Mouse (Mus musculus): ENCODE data around the gene Cacna1g.

Gene Cacna1g

GRCm38 (mm10) chr11:94481963-94482362, 8.0 kb upstream of the Cacna1g start:
- no peak for DNase-seq (ENCODE audit: low spot score in 2 of 2)

- DNase-seq (ENCODE audit: low spot score in 2 of 2), result no peak
These were observed 6.4 kb upstream of the Cacna1g start for GRCm38 (mm10) chr11:94480382-94480781.

GRCm38 (mm10) chr11:94477651-94478050, 3.7 kb upstream of the Cacna1g start:
- no peak for DNase-seq (ENCODE audit: low spot score in 2 of 2)

DNA sequence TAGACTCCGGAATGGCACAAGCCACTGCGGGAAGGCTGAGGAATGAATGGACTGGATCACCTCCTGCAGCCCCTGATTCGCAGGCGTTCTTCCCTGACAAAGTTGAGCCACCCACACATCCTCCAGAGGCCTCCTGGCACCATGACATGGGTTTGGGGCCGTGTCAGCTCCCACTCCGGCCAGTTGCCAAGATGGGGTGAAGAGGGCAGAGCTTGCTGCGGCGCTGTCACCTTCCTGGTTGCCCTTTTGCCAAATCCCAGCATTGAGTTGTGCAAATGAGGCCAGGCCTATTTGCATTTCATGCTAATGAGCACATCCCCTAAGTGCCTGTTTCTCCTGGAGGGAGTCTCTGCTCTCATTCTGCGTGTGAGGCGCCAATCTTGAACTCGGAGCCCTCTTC, 1.7 kb upstream of the Cacna1g start:
- no peak for DNase-seq (ENCODE audit: low spot score in 2 of 2)

DNA sequence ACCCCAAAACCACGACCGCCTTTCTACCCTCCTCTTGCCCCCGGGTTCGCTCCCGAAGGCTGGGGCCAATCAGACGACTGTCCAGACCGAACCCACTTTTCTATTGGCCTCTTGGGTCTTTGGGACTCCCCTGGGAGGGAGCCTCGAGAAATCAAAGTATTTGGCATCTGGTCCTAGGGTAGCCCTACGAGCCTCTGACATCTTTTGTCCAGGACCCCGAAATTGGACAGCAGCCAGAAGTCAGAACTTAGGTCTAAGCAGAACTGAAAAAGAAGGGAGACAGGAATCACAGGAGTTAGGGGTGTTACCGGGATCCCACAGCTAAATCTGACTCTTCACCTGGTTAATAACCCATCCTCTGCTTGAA, 529 bp upstream of the Cacna1g start:
- no peak for DNase-seq (ENCODE audit: low spot score in 2 of 2)

GRCm38 (mm10) chr11:94472916-94473706, 887 bp downstream of the Cacna1g start:
- no peak for DNase-seq (ENCODE audit: low spot score in 2 of 2)

- DNase-seq (ENCODE audit: low spot score in 2 of 2), result no peak
These were observed 1.4 kb downstream of the Cacna1g start for GRCm38 (mm10) chr11:94472585-94472915.

GRCm38 (mm10) chr11:94471740-94472584, 2.0 kb downstream of the Cacna1g start:
- no peak for DNase-seq (ENCODE audit: low spot score in 2 of 2)

DNA sequence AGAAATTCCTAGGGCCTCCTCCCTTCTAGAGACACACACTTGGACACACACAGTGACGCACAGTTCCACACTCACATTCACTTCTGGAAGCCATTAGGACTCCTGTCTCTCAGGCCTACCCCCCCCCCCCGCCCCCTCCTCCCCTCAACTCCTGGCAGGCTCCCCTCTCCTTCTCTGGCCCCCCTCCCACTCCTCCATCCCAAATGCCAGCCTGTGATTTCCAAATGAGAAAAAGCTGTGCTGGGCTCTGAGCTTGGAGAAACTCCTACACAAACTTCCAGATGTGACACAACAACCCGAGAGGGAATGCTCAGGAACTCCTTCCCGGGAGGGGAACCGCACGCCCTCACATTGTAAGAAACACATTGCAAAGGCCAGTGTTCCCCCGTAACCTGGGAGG, 3.6 kb downstream of the Cacna1g start:
- no peak for DNase-seq (ENCODE audit: low spot score in 2 of 2)

DNA sequence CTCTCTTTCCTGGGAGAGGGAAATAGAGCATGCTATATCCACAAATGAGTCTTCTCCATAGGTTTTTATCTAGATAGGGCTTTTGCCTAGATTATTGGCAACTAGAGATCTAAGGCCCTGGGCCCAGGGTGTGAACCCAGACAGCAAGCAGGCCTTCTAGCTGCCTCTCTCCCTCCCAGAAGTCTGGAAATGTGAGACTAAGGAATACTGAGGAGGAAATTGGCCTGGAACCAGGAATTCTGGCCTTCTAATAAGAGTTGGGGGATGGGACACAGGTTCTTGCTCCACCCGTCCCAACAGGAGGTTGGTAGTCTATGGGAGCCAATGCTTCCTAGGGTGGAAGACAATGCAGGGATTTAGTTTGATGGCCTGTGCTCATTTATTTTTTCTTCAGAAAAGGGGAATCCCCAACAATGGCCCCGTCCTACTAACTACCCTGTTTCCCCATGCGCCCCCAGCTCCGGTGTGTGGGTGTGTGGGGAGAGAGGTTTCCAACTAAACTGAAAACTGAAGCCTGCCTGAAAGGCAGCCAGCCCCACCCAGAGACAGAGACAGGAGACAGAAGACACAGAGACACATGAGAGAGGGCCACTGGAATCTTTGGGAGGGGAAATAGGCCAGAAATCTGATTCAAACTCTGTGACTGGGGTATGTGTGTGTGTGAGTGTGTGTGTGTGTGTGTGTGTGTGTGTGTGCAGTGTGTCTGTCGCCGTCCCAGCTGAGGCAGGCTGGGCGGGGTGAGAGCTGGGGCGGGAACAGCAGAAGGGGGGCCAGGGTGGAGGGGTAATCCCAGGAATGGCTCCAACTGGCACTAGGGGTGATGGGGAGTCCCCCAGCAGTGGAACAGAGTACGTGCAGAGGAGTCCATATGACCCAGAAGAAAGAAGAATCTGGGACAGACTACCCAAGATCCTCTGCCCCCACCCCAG, 4.6 kb downstream of the Cacna1g start:
- DNase-seq (ENCODE audit: low spot score in 2 of 2), result no peak

DNA sequence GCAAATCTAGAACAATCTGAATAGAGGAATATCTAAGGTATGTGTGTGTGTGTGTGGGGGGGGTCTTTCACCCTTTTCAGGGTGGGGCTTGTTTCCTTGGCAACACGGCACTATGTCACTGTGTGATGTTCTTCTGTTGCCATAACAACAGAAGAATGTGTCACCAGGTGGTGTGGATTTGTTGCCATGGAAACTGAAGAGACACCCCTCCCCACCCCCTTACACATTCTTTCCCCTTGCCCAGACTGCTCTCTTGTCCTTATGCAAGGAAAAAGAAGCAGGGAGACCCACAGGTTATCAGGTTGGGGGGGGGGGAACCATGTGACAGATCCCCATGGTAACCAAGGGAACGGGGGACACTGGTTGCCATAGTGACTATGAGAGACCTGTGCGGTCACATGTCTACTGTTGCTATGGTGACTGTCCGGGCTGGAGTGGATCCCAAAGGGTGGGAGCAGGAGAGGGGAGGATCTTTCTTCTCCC, 5.4 kb downstream of the Cacna1g start:
- peak in 1 of 2 experiments; percentile 64 for DNase-seq (ENCODE audit: low spot score in 2 of 2)

GRCm38 (mm10) chr11:94466333-94466855, 7.6 kb downstream of the Cacna1g start:
- DNase-seq (ENCODE audit: low spot score in 2 of 2), result peak in 1 of 2 experiments; percentile 56

DNA sequence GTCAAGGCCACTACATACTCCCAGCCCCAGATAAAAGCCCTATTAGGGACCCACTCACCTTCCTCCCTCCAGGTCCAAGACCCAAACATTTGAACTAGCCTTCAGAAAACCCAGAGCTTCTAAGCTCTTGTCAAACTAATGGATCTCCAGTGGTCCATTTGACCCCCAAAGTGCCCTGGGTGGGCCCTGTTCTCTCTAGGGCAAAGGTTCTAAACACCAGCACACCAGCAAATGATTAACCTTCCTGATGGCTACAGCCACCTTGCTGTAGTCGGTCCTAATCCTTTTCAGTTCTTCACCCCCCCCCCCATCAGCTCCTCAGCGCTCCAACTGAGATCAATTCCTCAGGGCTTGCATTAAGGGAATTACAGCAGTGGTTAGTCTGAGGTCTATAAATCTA, 9.8 kb downstream of the Cacna1g start:
- no peak for DNase-seq (ENCODE audit: low spot score in 2 of 2)

DNA sequence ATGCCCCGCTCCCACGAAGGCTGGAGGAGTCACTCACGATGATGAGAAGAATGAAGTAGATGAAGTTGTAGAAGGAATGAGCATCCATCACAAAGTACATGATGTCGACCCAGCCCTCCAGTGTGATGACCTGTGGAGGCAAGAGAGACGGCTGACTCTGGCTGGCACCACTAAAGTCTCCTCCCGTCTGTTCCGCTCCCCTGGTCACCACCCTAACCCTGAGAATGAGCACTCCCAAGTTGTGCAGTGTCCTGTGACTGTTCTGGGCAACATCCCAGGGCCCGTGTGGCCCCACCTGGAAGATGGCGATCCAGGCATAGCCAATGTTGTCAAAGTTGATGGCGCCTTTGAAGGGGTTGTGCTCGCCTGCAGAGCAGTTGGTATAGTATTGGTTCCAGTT, 12.1 kb downstream of the Cacna1g start:
- DNase-seq (ENCODE audit: low spot score in 2 of 2), result no peak

DNA sequence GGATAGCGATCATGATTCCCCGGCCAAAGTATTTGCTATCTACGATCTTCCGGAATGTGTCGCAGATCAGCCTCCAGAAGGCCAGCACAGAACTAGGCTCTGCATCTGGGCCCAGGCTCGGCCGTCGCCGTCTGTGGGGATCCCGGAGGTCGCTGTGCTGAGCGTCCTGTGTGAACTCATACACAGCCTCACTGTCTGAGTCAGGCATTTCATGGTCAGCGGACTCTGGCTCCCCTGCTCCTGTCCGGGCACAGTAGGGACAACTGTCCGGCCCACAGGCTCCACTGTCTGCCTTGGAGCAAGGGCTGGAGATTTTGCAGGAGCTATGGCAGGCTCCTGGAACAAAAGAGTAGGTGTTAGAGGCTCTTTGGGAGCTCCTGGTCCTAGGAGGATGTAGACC, 17.0 kb downstream of the Cacna1g start:
- no peak for DNase-seq (ENCODE audit: low spot score in 2 of 2)

GRCm38 (mm10) chr11:94456347-94456746, 17.7 kb downstream of the Cacna1g start:
- no peak for DNase-seq (ENCODE audit: low spot score in 2 of 2)

DNA sequence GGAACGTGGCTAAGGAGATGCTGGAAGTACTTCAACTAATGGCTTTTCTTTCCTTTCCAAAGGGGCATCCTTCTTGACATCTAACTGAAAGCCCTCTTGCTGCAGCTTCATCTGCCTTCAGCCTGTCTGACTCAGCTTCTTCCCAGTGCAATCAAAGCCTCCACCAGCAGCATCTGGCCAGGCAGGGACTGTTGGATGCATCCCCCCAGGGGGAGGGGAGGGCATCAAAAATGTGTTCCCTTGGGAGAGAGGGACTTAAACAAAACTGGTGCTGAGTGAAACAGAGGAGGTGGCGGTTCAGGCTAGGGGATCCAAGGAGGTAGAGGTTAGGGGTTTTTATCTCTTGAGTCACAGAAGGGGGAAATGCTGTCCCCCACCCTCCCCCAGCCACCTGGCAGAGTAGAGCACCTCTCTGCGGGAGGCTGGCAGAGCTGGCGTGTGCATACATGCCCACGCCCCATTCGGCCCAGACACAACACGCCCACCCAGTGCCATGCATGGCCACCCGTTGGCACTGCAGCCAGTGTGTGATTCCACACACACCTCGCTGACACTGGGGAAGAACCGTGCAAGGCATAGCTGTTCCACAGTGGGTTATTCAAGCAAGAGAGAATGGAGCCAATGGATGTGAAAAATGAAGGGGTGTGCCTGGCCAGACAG, 18.7 kb downstream of the Cacna1g start:
- DNase-seq (ENCODE audit: low spot score in 2 of 2), result no peak

DNA sequence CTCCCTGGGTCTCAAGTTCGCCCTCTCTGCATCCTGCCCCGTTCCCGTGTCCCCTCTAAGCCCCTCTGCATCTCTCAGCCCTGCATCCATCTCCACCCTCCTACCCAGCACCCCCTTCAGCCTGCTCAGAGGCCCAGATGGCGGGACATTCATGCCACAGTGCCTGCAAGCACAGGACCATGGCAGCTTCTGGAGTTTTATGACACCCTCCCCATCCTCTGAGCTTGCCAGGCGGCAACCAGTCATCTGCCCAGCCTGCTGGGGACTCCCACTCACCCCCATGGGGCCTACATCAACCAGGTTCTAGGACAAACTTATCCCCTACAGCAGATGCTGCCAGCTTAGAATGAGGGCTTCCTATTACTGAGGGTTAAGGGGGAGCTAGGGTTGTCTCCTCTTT, 19.2 kb downstream of the Cacna1g start:
- peak in 1 of 2 experiments; percentile 66 for DNase-seq (ENCODE audit: low spot score in 2 of 2)

GRCm38 (mm10) chr11:94451091-94451773, 22.8 kb downstream of the Cacna1g start:
- DNase-seq (ENCODE audit: low spot score in 2 of 2), result no peak

DNA sequence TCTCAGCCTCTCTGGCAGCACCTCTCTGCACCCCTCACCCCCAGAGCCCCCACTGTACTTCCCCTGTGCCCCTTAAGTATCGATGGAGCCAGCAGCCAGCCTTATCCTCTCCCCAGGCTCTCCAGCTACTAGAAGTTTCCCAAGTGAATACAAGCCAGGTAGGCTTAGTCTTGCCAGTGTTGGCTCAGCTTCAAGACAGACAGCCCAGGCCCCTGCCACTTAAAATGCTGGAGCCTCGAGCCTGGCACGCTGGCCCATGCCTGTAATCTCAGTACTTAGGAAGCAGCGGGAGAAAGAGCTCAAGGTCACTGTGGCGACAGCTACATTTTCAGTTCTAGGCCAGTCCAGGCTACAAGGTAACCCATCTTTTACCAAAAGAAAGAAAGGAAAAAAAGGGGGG, 24.1 kb downstream of the Cacna1g start:
- no peak for DNase-seq (ENCODE audit: low spot score in 2 of 2)

GRCm38 (mm10) chr11:94449239-94449638, 24.8 kb downstream of the Cacna1g start:
- DNase-seq (ENCODE audit: low spot score in 2 of 2), result no peak
